Mouse (Mus musculus) erythroid progenitor cell, adult 5-6 weeks (primary cell): ENCODE results near the gene Usp24. TPM values are rescaled to one million over a fixed set of nuclear protein-coding genes. Genes with fewer than 3 reads are reported as not detected.
"Not testable (repeated sequence)": the region's sequence is repeated elsewhere in the genome, so short reads cannot be mapped to it uniquely, and the experiment has no call there.

ENCODE experiments used
- ATAC-seq: replicated peaks from 2 replicates; pipeline ENCODE4 v1.8.0; 2016; ENCODE audit warnings: moderate number of reproducible peaks, mild to moderate bottlenecking, moderate TSS enrichment, inconsistent platforms; ENCODE audit not compliant: poor library complexity, low FRiP score, severe bottlenecking
- total RNA-seq, 2 experiments: library from RNA; stranded (forward) in 1 of 2; stranded (reverse) in 1 of 2; fragments of 150-400 nt in 1 of 2; fragments of 186-747, 209-891 nt in 1 of 2; gene quantifications; 2 replicates each; pipeline versions ENCODE4 v1.2.3 to v1.2.4; 2015 to 2017; ENCODE audit warnings: low replicate concordance in 2 of 2

Gene Usp24
- total RNA-seq, 2 experiments from 2014 or later: 20.7 to 32.7 TPM

GRCm38 (mm10) chr4:106317179-106318055, 1.4 kb downstream of the Usp24 start:
- peak; percentile 26 for ATAC-seq

GRCm38 (mm10) chr4:106318208-106318607, 2.2 kb downstream of the Usp24 start:
- no peak for ATAC-seq

GRCm38 (mm10) chr4:106318976-106319375, 3.0 kb downstream of the Usp24 start:
- ATAC-seq: no peak

GRCm38 (mm10) chr4:106322846-106323245, 6.8 kb downstream of the Usp24 start:
- no peak for ATAC-seq

- ATAC-seq: no peak
Observed at GRCm38 (mm10) chr4:106323318-106323717, 7.3 kb downstream of the Usp24 start.

- ATAC-seq: peak; percentile 94
Observed at GRCm38 (mm10) chr4:106327436-106327835, 11.4 kb downstream of the Usp24 start.

- ATAC-seq: no peak
Observed at GRCm38 (mm10) chr4:106328704-106329103, 12.7 kb downstream of the Usp24 start.

GRCm38 (mm10) chr4:106329171-106329570, 13.2 kb downstream of the Usp24 start:
- not testable (repeated sequence) for ATAC-seq

GRCm38 (mm10) chr4:106330371-106330819, 14.4 kb downstream of the Usp24 start:
- no peak for ATAC-seq

GRCm38 (mm10) chr4:106333071-106333470, 17.1 kb downstream of the Usp24 start:
- ATAC-seq: no peak

GRCm38 (mm10) chr4:106333584-106333983, 17.6 kb downstream of the Usp24 start:
- ATAC-seq: no peak

- no peak for ATAC-seq
Observed at GRCm38 (mm10) chr4:106335858-106336257, 19.8 kb downstream of the Usp24 start.

- no peak for ATAC-seq
Observed at GRCm38 (mm10) chr4:106347664-106348063, 31.7 kb downstream of the Usp24 start.

GRCm38 (mm10) chr4:106355025-106355424, 39.0 kb downstream of the Usp24 start:
- ATAC-seq: not testable (repeated sequence)

GRCm38 (mm10) chr4:106370013-106370412, 54.0 kb downstream of the Usp24 start:
- ATAC-seq: peak; percentile 65

GRCm38 (mm10) chr4:106375857-106376256, 59.8 kb downstream of the Usp24 start:
- peak; percentile 75; the same call in 1 of the 2 replicates for ATAC-seq

- no peak for ATAC-seq
Observed at GRCm38 (mm10) chr4:106378839-106379572, 63.0 kb downstream of the Usp24 start.

GRCm38 (mm10) chr4:106381131-106381530, 65.1 kb downstream of the Usp24 start:
- no peak for ATAC-seq

GRCm38 (mm10) chr4:106389908-106390307, 73.9 kb downstream of the Usp24 start:
- no peak for ATAC-seq

- ATAC-seq: no peak
Observed at GRCm38 (mm10) chr4:106409621-106410020, 93.6 kb downstream of the Usp24 start.

- ATAC-seq: no peak
Observed at GRCm38 (mm10) chr4:106419256-106419655, 103.2 kb downstream of the Usp24 start.
